Mouse (Mus musculus): ENCODE measurements around the gene Gm44596. TPM values are rescaled to one million over a fixed set of nuclear protein-coding genes. Genes with fewer than 3 reads are reported as not detected.

The Gm44596 gene
- polyA plus RNA-seq, 1 experiment from 2014 or later, result not detected

- ATAC-seq (replicated peaks; ENCODE audit: low FRiP score), result no peak
- WGBS, result 83% methylated on average over 8 of the region's 8 CpGs
- Histone ChIP-seq H3K27me3 (no peaks in the 10 kb centered on the region), H3K36me3 (peaks cover 51% of the 10 kb centered on the region), H3K4me2 (peak overlapping the region; percentile 70), H3K27ac (no peak overlapping the region), H3K4me1 (peaks cover 32% of the 10 kb centered on the region), H3K9me3 (replicated peaks) (no peaks in the 10 kb centered on the region), H3K4me3 (replicated peaks) (peak overlapping the region; percentile 61), H3K9ac (peak overlapping the region; percentile 92)
Observed at GRCm38 (mm10) chr6:128436356-128437005, 61.2 kb downstream of the Gm44596 start.

- 2% methylated on average over 10 of the region's 10 CpGs for WGBS
- H3K27me3 ChIP-seq, result no peaks in the 10 kb centered on the region
Observed at GRCm38 (mm10) chr6:128437288-128437687, 62.0 kb downstream of the Gm44596 start.

GRCm38 (mm10) chr6:128437731-128438316, 62.5 kb downstream of the Gm44596 start:
- Histone ChIP-seq H3K9ac (peak overlapping the region; percentile 92), H3K4me3 (replicated peaks) (peak overlapping the region; percentile 61), H3K4me1 (peaks cover 32% of the 10 kb centered on the region), H3K36me3 (peaks cover 38% of the 10 kb centered on the region), H3K4me2 (peak overlapping the region; percentile 70), H3K27ac (peak overlapping the region; percentile 95), H3K9me3 (replicated peaks) (no peaks in the 10 kb centered on the region), H3K27me3 (no peaks in the 10 kb centered on the region)
- WGBS, result under 1% methylated on average over 52 of the region's 52 CpGs
- peak; percentile 78 for ATAC-seq (replicated peaks; ENCODE audit: low FRiP score)

More at GRCm38 (mm10) chr6:128437288-128437687, 62.0 kb downstream of the Gm44596 start:
- ATAC-seq (replicated peaks; ENCODE audit: low FRiP score), result no peak
- peaks cover 43% of the 10 kb centered on the region for H3K36me3 ChIP-seq
- H3K9ac ChIP-seq, result peak overlapping the region; percentile 92
- peaks cover 32% of the 10 kb centered on the region for H3K4me1 ChIP-seq
- no peaks in the 10 kb centered on the region for H3K9me3 ChIP-seq (replicated peaks)
- H3K4me3 ChIP-seq (replicated peaks), result peak overlapping the region; percentile 61
- H3K4me2 ChIP-seq, result peak overlapping the region; percentile 70
- peak overlapping the region; percentile 95 for H3K27ac ChIP-seq

GRCm38 (mm10) chr6:128438317-128438870, 63.1 kb downstream of the Gm44596 start, which contains the start of gene Fkbp4:
Fkbp4 (minus strand) TSS chr6:128438677.
- Histone ChIP-seq H3K4me3 (replicated peaks) (peak within 1 kb of the TSS; percentile 61), H3K9ac (peak within 1 kb of the TSS; percentile 92), H3K27me3 (no peaks in the 10 kb centered on the region), H3K4me2 (peak within 1 kb of the TSS; percentile 70), H3K9me3 (replicated peaks) (no peaks in the 10 kb centered on the region), H3K4me1 (peaks cover 32% of the 10 kb centered on the region), H3K27ac (peak within 1 kb of the TSS; percentile 95), H3K36me3 (peaks cover 34% of the 10 kb centered on the region)
- peak; percentile 96 for ATAC-seq (replicated peaks; ENCODE audit: low FRiP score)
- under 1% methylated on average over 67 of the region's 67 CpGs for WGBS

- peak; percentile 60; the same call in 1 of the 2 replicates for ATAC-seq (replicated peaks; ENCODE audit: low FRiP score)
- Histone ChIP-seq H3K27me3 (no peaks in the 10 kb centered on the region), H3K9ac (peak overlapping the region; percentile 92), H3K36me3 (peaks cover 30% of the 10 kb centered on the region), H3K4me2 (peak overlapping the region; percentile 70), H3K9me3 (replicated peaks) (no peaks in the 10 kb centered on the region), H3K27ac (peak overlapping the region; percentile 95), H3K4me3 (replicated peaks) (peak overlapping the region; percentile 61), H3K4me1 (peaks cover 32% of the 10 kb centered on the region)
- 21% methylated on average over 18 of the region's 18 CpGs for WGBS
Observed at GRCm38 (mm10) chr6:128438871-128439341, 63.6 kb downstream of the Gm44596 start.

GRCm38 (mm10) chr6:128440238-128440637, 64.9 kb downstream of the Gm44596 start:
- no peak overlapping the region for H3K27ac ChIP-seq
- no peak for ATAC-seq (replicated peaks; ENCODE audit: low FRiP score)

GRCm38 (mm10) chr6:128445761-128446535, 70.6 kb downstream of the Gm44596 start:
- Histone ChIP-seq H3K27me3 (no peaks in the 10 kb centered on the region), H3K4me3 (replicated peaks) (peak overlapping the region; percentile 20), H3K9me3 (replicated peaks) (no peaks in the 10 kb centered on the region), H3K4me2 (peak overlapping the region; percentile 53), H3K36me3 (0 out of 2 replicates have a peak, but pooled peaks cover 3% of the 10 kb centered on the region), H3K4me1 (peaks cover 12% of the 10 kb centered on the region), H3K27ac (no peak overlapping the region), H3K9ac (no peak overlapping the region)
- peak; percentile 73 for ATAC-seq (replicated peaks; ENCODE audit: low FRiP score)
- 12% methylated on average over 14 of the region's 14 CpGs for WGBS

More at GRCm38 (mm10) chr6:128440238-128440637, 64.9 kb downstream of the Gm44596 start:
- Histone ChIP-seq H3K27me3 (no peaks in the 10 kb centered on the region), H3K4me2 (no peak overlapping the region), H3K9me3 (replicated peaks) (no peaks in the 10 kb centered on the region), H3K4me3 (replicated peaks) (no peak overlapping the region), H3K4me1 (peaks cover 33% of the 10 kb centered on the region), H3K9ac (no peak overlapping the region), H3K36me3 (peaks cover 17% of the 10 kb centered on the region)
- 96% methylated on average over 2 of the region's 2 CpGs for WGBS

- no peak overlapping the region for H3K4me2 ChIP-seq
- H3K36me3 ChIP-seq, result 0 out of 2 replicates have a peak, but pooled peaks cover 3% of the 10 kb centered on the region
- no peak overlapping the region for H3K4me3 ChIP-seq (replicated peaks)
- no peaks in the 10 kb centered on the region for H3K9me3 ChIP-seq (replicated peaks)
- H3K9ac ChIP-seq, result no peak overlapping the region
- WGBS, result 93% methylated on average over 5 of the region's 5 CpGs
- no peak for ATAC-seq (replicated peaks; ENCODE audit: low FRiP score)
- H3K4me1 ChIP-seq, result peaks cover 12% of the 10 kb centered on the region
- H3K27ac ChIP-seq, result no peak overlapping the region
- no peaks in the 10 kb centered on the region for H3K27me3 ChIP-seq
Observed at GRCm38 (mm10) chr6:128447063-128447462, 71.8 kb downstream of the Gm44596 start.

- Histone ChIP-seq H3K36me3 (no peaks in the 10 kb centered on the region), H3K27me3 (no peaks in the 10 kb centered on the region), H3K27ac (no peak overlapping the region), H3K4me1 (no peaks in the 10 kb centered on the region), H3K9ac (no peak overlapping the region), H3K9me3 (replicated peaks) (no peaks in the 10 kb centered on the region), H3K4me3 (replicated peaks) (no peak overlapping the region), H3K4me2 (no peak overlapping the region)
- ATAC-seq (replicated peaks; ENCODE audit: low FRiP score), result 0 out of 2 replicates have a peak, but pooled peaks have one; percentile 25
- 61% methylated on average over 12 of the region's 12 CpGs for WGBS
Observed at GRCm38 (mm10) chr6:128455835-128456605, 80.7 kb downstream of the Gm44596 start.

Data from kidney, embryonic 15.5 days (tissue).